Mouse (Mus musculus) T-helper 1 cell (primary cell): ENCODE data around the gene Cyb5r4.
"Not testable (repeated sequence)": the region's sequence is repeated elsewhere in the genome, so short reads cannot be mapped to it uniquely, and the experiment has no call there.

Experiments used
- in situ Hi-C: fragments of 300-600 bp; cut with MboI, MseI; formaldehyde crosslinking; loops from one replicate; pipeline ENCODE4 v1.15.1; 2025; ENCODE audit warnings: high pct_unique_total_duplicates

Cyb5r4 gene

GRCm38 (mm10) chr9:87025764-87026163 lies 4.0 kb downstream of the Cyb5r4 start:
- in situ Hi-C loops, result loop anchor here (5.0 kb wide), 1 partner anchor 227 kb away; no protein-coding TSS in a partner anchor

DNA sequence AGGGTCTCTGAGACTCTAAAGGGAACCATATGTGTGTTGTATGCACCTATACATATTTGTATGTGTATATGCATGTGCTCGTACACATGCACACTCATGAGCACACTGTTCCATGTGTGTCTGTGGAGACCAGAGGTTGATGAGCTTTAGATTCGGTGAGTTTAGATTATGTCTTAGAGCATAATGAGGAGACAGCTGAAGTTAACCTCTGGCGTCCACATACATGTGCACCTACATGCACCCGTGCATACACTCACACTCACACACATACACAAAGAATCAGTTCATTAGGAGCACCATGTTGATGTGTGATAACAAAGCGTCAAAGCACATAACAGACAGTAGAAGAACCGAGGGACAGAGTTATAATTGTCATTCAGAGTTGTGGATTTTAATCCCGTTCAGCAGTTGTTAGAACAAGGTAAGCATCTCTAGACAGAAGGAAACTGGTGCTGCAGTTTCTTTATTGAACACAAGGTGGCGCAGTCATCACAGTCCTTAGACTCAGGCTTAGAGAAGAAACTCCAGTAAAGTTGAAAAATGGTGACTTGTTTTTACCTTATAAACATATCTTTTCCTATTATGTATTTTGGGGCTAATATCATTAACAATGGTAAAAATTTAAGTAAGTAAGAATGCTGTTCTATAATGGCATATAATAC lies 5.7 kb downstream of the Cyb5r4 start:
- in situ Hi-C loops, result loop anchor here (5.0 kb wide), 1 partner anchor 225 kb away; no protein-coding TSS in a partner anchor

DNA sequence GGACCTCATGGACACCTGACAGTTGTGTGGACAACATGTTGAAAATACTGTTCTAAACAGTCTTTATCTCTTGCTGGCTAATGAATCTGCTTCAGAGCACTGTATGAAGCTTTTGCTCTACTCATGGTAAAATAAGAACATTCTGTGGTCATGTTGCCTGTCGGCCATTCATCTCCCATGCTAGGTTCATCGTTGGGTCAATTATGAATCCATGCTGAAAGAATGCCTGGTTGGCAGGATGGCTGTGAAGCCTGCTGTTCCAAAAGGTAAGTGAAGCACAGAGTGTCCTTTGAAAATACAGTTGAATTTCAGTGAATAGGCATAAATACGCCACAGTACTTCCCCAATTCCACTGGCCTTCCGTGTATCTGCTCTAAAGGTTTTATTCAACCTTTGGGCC lies 10.4 kb downstream of the Cyb5r4 start:
- in situ Hi-C loops, result no loop called here

- in situ Hi-C loops, result no loop called here
These were observed 13.2 kb downstream of the Cyb5r4 start for GRCm38 (mm10) chr9:87034831-87035580.

DNA sequence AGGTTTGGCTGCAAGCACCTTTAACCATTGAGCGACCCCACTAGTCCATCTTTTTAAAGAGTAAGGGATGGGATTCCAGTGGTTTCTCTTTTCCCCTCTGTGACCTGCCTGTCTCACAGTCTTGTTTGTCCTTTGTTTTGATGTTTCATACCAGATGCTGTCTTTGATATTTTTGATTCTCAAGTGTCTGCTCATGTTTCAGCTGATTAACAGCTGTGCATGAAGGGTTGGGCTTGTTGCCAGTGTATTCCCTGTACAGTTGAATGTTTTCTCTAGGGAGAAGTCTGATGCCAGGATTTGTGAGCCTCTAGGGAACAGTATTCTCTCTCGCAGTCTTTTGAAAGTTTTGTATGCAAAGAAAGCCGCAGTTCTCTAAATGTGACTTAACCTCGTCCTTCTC lies 27.6 kb downstream of the Cyb5r4 start:
- in situ Hi-C loops, result no loop called here

GRCm38 (mm10) chr9:87055547-87056235 lies 33.9 kb downstream of the Cyb5r4 start:
- in situ Hi-C loops, result no loop called here

GRCm38 (mm10) chr9:87062337-87062736 lies 40.5 kb downstream of the Cyb5r4 start:
- in situ Hi-C loops, result no loop called here

DNA sequence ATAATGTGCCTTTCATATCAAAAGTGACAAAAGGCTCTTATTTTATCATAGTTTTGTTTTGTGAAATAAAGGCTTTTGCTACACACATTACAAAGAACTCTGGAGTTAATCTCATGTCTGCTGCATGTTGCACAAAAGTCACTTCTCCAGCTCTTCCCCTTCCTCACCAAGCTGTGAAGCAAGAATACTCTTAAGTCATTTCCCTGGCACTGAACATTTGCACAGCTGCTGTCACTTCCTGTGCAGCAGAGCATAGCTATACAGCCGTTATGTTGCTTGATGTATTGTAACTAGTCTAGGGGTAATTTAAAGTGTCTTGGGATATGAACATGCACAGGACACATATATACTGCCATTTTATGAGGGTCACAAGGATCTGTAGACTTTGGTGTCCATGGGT lies 46.3 kb downstream of the Cyb5r4 start:
- in situ Hi-C loops, result no loop called here

DNA sequence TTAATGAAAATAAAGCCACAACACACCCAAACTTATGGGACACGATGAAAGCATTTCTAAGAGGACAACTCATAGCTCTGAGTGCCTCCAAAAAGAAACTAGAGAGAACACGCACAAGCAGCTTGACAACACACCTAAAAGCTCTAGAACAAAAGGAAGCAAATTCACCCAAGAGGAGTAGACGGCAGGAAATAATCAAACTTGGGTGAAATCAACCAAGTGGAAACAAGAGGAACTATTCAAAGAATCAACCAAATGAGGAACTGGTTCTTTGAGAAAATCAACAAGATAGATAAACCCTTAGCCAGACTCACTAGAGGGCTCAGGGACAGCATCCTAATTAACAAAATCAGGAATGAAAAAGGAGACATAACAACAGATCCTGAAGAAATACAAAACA lies 49.8 kb downstream of the Cyb5r4 start:
- in situ Hi-C loops, result not testable (repeated sequence)

GRCm38 (mm10) chr9:87077919-87078318 lies 56.1 kb downstream of the Cyb5r4 start:
- in situ Hi-C loops, result no loop called here

GRCm38 (mm10) chr9:87079511-87079910 lies 57.7 kb downstream of the Cyb5r4 start:
- in situ Hi-C loops, result no loop called here

DNA sequence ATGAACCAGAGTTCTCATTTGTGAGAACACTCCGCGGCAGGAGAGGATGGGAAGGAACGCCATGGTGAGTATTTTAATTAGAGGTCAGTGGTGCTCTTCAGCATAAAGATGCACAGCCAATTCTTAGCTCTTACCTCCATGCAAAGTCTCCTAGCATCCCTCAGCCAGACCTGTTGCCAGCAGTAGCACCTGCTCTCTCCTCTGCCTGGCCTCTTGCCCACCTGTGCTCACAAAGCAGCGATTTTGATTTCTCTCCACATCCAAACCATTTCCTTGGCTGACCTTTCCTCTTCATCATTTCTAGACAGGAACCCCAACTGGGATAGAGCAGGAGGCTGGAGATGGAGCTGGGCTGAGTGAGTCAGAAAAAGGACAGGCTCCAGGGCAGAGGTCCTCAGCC lies 65.2 kb downstream of the Cyb5r4 start:
- in situ Hi-C loops, result no loop called here

GRCm38 (mm10) chr9:87097989-87098388 lies 76.2 kb downstream of the Cyb5r4 start:
- in situ Hi-C loops, result no loop called here

DNA sequence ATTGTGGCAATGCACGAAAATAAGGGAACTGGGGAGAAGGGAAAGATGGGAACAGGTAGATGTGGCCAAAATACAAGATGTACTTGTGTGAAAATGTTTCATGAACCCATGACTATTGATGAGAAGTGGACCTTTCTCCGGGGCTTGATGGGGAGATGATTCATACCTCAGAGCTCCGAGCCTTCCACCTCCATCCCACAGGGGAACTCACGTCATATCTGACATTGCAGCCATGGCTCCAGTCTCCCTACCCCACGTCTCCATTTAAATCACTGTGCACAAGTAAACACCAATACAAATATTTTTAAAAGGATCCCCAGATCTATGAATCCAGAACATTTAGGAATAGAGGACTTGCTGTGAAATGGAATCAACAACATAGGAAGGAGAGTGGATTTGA lies 93.2 kb downstream of the Cyb5r4 start:
- in situ Hi-C loops, result no loop called here

GRCm38 (mm10) chr9:87115456-87115931 lies 93.7 kb downstream of the Cyb5r4 start:
- in situ Hi-C loops, result no loop called here

DNA sequence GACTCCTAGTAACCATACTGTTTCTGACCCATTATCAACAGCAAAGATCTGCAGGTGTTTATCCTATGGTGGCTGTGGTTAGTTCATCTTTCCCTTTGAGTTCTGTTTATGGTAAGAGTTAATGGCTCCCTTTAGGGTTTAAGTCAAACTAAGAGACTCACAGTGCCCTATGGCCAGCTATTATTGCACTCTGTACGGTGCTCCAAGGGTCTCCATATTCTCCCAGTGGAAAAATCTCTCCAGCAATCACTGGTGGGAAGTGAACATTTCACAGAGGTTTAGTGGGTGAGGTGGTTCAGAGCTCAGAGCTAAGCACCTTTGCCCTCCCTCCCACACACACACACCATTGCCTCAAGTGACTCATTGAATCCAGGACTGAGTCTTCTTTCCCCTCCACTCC lies 94.2 kb downstream of the Cyb5r4 start:
- in situ Hi-C loops, result no loop called here

DNA sequence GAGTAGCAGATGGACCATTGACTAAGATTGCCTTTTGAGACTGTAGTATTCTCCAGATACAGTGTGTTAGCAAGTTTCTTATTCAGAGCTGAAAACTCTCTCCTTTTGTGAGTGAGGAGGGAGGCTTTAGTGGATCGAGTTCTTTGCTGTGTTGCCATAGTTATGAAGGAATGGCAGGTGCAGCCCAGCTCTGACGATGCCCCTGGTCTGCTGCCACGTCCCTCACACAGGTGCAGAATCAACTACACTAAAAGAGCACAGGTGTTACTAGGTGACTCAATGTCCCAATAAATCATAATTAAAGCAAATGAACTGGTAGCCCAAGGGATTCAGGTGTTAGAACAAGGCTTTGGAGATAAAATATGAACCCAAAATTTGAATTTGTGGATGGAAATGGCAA lies 97.2 kb downstream of the Cyb5r4 start:
- in situ Hi-C loops, result no loop called here

DNA sequence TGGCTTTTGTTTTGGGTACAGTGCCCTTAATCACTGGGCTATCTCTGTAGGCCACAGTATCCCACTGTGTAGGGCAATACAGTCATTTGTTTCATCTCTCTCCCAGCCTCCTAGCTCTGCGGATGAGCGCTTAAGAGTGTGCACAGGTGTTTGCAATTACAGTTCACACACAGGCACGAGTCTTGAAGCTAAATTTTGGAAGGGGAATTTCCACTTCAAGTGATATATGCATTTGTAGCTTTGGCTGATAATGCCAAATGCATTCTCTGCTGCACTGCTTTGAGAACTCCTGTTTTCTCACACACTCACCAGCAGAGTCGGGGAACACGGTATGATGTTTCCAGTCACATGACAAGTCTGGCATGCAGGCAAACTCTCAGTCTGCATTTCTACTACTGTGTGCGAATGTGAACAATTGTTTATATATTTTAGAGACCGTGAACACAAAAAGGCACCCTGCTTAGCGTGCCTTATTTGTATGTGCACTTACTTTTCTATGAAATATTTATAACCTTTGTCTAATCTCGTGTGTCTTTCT lies 100.2 kb downstream of the Cyb5r4 start:
- in situ Hi-C loops, result no loop called here

GRCm38 (mm10) chr9:87127046-87127445 lies 105.2 kb downstream of the Cyb5r4 start:
- in situ Hi-C loops, result not testable (repeated sequence)
